Mouse (Mus musculus) c-Kit-positive CD71-positive TER-119-negative erythroid progenitor cells, embryonic 14.5 days (primary cell): ENCODE measurements around the gene Hunk.

Experiments used
- DNase-seq: peaks from one replicate; pipeline ENCODE4 v3.0.0-alpha.2; 2013; ENCODE audit warnings: low read depth

The Hunk gene

DNA sequence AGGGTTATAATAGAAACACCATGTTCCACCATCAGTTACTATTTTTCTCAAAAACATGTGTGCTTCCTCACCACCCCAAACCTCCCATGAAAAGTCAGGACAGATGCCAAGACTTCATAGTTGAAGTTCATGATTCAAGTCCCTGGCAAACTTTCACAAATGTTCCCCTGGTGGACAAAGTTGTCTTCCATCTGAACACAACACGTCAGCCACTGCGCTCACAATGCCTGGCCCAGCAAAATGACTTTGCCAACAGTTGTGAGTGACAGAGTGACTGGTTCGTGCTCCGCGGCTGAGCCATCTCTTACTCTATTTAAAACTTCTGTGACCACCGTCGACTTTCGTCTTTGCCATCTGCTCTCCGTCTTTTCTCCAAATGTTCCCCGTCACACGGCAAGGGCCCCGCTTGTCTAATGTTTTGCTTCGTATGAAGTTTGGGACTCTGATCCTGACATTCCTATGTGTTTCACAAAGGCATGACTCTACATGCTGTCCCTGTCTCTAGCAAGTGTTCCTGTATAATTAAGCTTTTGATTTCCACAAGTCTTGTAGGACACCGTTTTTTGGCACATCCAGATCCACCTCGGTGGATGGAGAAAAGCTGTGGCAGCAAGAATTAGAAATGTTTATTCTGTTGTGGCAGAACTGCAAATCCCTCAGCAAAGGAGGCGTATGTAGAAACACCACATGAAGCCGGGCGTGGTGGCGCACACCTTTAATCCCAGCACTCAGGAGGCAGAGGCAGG lies 125.9 kb downstream of the Hunk start:
- DNase-seq: no peak

DNA sequence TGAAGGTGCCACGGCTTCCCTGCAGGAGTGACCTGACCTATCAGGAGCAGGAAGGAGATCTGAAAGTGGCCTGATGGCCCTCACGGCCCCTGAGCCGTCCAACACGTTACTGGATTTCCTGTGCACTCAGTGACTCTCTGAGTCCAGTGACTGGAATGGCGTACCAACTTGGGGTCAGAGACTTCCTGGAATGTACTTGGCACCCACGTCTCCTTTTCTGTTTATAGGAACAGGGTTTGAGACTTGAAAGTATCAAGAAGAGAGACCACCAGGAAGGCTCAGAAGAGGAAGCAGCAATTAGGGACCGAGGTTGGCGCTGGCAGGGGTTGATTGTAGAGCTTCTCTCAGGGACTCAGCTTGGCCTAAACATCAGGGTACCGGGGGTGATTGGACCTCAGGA lies 131.2 kb downstream of the Hunk start:
- no peak for DNase-seq

DNA sequence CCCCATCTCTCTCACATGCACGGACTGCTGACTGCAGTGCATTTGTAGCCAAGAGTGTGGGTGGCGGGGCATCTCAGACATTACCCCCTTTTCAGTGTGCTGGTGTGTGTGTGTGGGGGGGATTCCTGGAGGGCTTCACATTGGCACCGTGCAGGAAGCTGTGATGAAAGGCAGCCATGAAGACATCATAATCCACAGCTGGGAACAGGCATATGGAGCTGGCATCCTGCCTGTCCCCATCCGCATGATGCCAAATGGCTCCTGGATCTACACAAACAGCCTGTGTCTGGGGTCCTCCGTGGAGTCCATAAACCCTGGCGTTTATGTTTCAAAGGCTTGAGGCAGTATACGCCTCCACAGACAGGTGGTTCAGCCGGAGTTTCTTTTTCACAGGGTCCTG lies 132.4 kb downstream of the Hunk start:
- no peak for DNase-seq

DNA sequence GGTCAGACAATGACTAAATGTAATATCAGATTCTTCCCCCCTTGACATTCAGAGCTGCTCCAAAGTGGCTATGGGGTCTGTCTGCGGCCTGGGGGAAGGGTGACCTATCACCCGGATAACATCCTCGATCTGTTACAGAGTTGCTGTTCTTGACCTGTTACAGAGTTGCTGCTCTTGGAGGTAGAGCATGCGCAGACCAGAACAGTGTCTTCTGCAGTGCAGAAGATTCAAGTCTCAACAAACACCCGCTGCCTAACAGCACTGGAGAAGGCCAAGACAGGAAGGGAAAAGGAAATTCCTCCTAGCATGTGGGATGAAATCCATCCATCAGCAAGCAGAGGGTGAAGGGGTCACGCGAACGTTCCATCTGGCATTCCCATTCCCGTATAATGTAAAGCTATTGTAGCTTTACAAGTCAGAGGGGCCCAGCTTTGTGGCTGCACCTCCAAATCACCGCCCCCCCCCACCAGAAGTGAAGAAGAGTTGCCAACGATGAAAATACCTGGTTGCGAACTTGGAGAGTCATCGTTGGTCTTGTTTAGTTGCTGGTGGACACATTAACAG lies 133.0 kb downstream of the Hunk start:
- no peak for DNase-seq

DNA sequence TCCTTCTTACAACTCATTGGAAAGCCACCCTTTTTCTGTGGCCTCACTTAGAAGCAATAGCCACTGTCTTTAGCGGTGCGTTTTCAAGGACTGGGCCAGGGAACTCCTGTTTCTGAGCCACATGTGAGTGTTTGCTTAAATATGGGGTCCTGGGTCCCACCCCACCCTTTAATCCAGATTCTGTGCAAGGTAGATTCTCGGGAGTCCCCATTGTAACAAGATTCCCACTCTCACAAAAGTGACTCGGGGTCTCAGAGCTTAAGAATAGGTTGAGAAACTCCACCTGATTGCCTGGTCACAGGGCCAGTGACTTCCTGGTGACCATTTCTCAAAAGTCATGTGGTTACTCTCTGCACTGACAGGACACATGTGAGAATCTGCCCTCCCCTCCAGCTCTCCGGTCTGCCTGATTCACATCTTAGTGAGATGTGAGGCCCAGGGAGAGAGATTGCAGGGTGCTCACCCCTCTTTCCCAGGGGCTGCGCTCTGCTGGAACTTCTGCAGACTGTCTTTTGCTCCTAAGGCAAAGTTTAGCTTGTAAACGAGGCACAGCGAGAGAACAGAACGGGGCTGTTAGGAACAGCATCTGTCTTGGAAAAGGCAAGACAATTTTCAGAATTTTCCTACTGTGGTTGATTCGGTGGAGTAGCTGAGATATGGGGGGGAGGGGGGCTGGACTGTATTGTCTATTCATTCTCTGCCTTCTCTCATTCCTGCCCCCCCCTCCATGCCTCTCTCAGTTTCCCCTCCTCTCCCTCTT lies 135.6 kb downstream of the Hunk start:
- DNase-seq: no peak

DNA sequence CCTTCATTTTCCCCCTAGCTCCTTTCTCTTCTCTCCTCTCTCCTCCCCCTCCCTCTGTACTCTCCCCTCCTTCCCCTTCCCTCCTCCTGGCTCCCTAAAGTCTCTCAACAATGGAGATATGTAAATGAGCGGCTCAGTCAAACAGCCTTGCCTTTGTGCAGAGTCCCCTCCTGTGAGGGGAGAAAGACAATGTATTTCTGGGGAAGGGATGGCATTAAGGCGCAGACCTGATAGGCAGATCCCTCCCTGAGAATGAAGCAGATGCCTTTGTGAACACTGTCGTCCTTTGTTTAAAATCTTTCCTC lies 136.1 kb downstream of the Hunk start:
- DNase-seq: no peak

DNA sequence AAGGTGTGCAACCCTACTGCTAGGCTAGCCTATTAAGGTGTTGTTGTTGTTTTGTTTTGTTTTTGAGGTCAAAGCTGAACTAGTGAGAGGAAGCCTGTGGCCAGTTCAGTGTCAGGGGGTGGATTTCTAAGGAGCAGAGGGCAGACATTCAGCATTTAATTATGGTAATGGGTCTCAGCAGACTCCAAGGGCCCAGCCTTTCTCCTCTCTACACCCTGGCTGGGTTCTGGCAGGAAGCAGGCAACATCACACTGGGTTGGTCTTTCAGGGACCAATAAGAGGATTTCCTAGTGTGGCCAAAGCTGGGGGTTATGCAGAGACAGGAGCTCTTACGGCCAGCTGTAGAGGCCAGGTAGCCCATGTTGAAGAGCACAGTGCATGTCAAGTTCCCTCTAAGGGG lies 136.8 kb downstream of the Hunk start:
- no peak for DNase-seq

DNA sequence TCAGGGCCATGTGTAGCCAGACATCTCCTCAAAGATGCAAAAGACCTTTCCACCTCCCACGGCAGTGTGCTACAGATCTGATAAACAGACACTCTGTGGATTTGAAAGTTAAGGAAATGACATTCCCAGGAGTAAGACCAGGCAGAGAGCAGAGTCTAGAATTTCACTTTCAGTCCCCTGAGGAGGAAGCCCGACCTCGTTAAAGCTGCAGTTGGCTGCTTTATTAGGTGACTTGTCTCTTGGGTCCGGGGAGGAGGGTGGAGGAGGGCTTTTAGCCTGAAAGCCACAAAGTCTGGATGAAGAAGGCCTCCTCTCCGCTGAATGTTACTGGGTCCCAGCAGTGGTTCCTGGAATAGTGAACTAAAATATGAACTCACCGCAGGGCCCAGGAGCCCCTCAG lies 137.6 kb downstream of the Hunk start:
- DNase-seq: no peak

DNA sequence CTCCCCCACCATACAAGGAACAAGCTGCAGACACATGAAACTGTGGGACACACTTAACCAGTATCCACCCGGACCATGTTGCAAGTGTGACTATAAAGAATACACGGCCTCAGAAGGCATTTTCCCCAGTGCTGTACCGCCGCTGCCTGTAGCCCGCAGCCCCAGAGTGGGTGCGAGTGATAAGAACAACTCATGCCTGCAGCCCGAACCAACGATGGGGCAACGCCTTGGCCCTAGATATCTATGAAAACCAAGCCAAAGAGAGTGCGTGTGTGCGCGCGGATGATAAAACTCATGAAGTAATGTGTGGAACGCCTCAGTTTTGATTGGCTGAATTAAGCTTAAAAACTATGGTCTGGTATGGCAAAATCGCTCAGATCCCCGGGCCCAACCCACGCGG lies 138.1 kb downstream of the Hunk start:
- DNase-seq: no peak

DNA sequence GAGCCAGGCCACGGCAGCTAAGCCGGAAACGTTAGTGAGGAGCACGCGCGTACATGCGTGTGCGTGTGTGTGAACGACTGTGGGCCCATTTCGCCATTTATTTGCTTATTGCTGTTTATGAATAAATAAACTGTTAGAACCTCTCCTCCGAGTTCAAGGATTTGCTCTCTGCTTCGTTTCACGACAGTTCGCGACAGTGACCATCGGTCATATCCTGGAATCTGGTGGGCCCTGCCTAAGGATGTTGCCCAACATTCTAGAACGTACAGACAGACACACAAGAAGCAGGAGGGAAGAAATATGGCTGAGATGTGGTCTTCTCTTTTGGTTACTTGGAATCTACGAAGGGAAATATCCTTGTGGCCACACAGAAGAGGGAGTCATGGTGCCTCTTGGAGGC lies 138.6 kb downstream of the Hunk start:
- DNase-seq: no peak

DNA sequence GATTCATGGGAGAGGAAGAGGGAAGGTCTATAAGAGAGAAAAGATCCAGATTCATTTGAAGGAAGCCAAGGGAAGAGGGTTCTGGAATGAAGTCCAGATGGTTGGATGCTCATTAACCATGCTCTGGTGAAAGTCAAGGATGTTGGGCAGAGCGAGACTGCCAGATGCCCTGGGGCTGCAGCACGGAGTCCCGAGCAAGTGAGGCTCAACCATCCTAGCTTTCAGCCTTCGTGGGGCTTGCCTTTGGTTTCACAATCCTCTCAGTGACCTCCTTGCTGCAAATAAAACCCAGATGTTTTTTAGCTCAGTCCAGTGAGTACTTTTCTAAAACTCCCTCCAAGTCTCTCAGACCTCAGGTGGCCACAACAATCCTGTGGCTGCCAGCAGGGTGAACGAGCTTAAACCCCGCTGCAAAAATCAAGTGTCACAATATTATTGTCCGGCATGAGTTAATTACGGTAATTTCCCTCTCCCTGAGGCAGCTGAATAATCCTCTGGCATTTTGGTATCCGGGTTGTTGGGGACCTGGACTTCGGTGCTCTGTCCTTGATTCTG lies 147.4 kb downstream of the Hunk start:
- DNase-seq: no peak

DNA sequence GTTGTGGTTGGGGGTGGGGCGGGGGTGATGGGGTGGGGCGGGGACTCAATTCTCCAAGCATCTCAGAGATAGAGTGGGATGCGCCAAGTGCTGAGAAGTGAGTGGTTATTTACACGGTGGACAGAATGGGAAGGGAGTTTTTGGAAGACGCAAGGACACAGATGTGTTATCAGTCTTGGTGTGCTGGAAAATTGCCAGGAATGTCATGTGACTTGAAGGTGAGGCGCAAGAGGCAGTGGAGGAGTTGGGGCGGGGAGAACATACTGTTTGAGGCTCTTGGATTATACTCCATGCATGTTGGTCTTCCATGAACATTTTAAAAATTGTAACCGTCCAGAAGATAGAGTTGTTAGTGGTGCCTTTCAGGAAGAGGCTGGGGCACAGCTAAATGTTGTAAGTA lies 148.8 kb downstream of the Hunk start:
- DNase-seq: no peak

DNA sequence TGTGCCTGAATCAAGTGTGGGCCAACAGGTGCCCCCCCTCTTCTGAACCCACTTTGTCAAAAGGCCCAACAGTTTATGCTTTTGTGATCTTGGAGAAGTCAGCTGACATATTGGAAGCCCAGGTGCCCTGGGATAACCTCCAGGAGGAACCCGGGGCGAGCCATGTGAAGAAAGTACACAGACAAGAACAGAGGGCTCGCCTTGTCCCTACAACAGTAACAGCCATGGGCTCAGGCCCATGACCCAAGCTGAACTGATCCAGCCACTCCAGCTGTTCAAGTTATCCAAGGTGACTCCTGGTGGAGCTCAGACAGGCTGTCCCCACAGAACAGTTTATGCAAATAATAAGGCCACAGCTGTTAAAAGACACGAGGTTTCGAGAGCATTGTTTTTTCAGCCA lies 153.1 kb downstream of the Hunk start:
- DNase-seq: no peak

DNA sequence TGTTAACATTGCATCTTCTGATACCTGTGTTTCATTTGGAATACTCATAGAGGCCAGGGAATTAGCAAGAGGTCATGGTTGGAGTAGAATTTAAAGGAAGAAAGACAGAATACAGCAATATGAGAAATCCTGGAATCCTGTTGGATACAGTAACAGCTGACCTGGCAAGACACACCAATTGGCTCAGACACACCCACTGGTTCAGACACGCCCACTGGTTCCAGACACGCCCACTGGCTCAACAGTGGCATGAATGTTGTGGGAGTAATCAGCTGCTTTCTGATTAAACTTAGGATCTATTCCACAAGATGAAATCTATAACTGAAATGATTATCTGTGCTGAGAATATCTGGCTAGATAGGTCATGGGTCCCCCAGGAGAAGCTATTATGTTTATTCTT lies 155.4 kb downstream of the Hunk start:
- no peak for DNase-seq

DNA sequence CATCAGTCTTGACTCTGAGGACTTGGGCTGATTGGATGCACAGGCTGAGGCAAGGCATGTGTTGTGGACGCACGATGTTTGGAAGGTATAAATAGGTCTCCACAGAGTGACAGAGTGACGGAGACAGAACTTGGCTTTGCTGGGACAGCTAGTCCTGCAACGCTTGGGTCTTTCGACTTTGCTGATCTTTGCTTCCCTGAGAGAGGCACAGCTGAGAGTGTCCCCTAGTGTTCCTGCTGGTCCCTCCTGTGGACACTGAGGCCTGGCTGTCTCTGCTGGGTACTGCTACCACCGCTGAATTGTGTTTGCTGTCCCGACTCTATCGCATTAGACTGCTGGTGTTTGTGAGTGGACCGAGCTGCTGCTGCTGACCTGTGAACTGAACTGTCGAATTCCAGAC lies 156.6 kb downstream of the Hunk start:
- no peak for DNase-seq

DNA sequence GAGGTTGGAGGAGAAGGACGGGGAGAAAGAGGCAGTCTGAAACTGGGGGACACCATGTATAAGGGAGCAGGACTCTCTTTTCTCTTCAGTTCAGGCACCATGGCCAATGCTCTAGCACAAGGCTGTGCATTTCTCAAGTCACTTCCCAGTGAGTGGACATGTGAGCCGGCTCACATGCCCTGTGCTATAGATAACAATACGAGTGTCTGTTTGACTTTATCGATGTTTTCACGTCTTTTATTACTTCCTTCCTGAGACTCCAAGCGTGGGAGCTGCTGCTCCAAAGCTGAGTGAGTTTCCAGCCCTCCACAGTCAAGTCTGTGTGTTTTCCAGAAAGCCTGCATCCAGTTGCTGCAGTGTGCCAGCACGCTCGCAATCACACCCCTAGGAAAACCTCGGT lies 158.4 kb downstream of the Hunk start:
- DNase-seq: no peak

DNA sequence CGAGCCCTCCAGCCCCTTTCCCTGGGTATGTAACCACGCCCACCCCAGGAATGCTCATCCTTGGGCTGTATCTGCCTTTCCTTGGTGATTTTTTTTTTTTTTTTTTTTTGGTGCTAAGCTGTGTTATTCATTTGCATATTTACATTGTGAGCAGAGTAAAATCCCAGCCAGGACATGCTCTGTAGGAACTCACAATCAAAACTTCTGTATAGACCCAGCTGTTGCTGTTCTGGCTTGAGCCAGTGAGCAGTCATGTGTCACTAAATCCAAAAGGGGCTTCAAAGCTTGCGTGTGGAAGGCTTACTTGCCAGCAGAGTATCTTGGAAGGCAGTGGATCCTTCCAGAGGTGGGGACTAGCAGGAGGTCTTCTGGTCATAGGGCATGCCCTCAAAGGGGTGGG lies 159.7 kb downstream of the Hunk start:
- no peak for DNase-seq

DNA sequence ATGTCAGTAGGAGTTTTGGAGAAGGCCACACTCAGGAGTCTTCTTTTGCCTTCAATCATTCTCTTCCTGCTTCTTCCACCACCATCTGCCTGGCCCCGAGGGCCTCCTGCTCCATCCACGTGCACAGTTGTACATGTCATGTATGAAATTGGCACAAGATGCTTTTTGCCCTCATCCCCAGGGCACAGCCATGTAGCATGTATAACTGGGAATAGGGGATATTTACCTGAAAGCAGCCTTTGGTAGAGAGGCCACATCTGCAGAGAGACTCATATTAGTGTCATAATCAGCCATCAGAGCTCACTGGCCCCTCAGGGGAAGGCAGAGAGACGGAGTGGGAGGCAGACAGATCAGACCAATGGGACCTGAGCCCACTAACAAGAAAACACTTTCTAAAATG lies 160.8 kb downstream of the Hunk start:
- DNase-seq: no peak

DNA sequence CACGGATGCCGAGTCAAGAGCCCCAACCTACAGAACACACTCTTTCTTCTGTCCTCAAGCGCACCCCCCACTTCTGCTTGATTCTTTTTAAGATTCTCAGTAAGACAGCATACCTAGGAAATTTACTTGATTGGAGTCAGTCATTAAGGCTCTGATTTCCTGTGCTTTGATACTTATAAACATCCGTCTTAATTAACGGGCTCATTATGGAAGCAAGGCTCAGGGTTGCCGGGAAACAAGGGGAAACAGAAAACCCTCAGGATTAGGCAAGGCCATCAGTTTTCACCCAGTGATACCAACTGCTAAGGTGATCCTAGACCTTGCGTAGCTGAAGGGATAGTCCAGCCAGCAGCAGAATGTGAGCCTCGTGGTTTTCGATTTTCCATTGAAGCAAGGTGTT lies 162.2 kb downstream of the Hunk start:
- DNase-seq: no peak
